Mouse (Mus musculus): ENCODE measurements at regions not wholly inside any gene's neighbourhood (a gene's known extent, or its start where the extent isn't known, plus 50 kb on each side); places are given as distances from the start of the nearest gene placed in this dataset.

GRCm38 (mm10) chr3:50927318-50927717 is 296.9 kb upstream of the Noct start:
- TF ChIP-seq CTCF (IDR thresholded peaks at IDR 0.05; ENCODE audit: control insufficient read depth, insufficient read depth, insufficient replicate concordance, low read depth, low read length): no peak
- TF ChIP-seq POLR2A (IDR thresholded peaks at IDR 0.05; ENCODE audit: control insufficient read depth, low read depth, low read length): no peak

Data from testis, adult 2 months (tissue).